Mouse (Mus musculus) liver, postnatal 0 days (tissue): Measurements from ENCODE around the gene Shq1.

Experiments used
- CTCF ChIP-seq: sonication (generic); IDR thresholded peaks from 2 replicates; pipeline ENCODE4 v1.5.1; 2016; ENCODE audit warnings: antibody characterized with exemption, low read depth
- EP300 ChIP-seq: IDR thresholded peaks from 2 replicates; pipeline ENCODE4 v1.6.1; 2016; ENCODE audit warnings: antibody characterized with exemption, low read depth, mild to moderate bottlenecking

DNA sequence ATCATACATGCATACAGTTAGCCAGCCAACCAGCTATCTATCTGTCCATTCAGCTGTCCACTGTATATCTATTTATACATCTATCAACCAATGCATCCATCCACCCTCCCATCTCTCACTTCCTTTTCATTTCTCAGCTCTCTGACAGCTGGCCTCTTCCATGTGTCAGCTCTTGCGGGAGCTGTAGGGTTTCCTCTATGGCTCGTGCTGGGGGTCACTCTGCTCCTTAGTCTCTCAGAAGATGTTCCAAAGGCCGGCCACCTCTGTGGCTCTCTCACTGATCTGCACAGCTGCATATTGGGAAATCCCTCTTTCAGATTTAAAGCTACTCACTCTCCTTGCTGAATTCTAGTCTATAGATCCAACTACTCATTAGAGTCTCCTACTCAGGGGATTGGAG, 148.5 kb downstream of the Shq1 start:
- no peak for TF ChIP-seq EP300
- no peak for TF ChIP-seq CTCF
